Mouse (Mus musculus): ENCODE data around the gene Ccnt1. TPM values are rescaled to one million over a fixed set of nuclear protein-coding genes. Genes with fewer than 3 reads are reported as not detected.

The Ccnt1 gene
- total RNA-seq (2022), result 10 to 100 TPM; 14.3 to 19.4 (median 15.7) TPM

- no peak for DNase-seq (ENCODE audit: low spot score in 2 of 2)
These were observed at the start of gene Ccnt1, which contains the start of gene 4930415O20Rik for GRCm38 (mm10) chr15:98570873-98571538. TSS of gene Ccnt1 (minus strand) at chr15:98570923. TSS of gene 4930415O20Rik (plus strand) at chr15:98571004.

- peak; percentile 71 to 74 for DNase-seq (ENCODE audit: low spot score in 2 of 2)
These were observed 46.4 kb upstream of the Ccnt1 start for GRCm38 (mm10) chr15:98617176-98617537.

GRCm38 (mm10) chr15:98616362-98617175, 45.8 kb upstream of the Ccnt1 start:
- DNase-seq (ENCODE audit: low spot score in 2 of 2), result peak in 1 of 2 experiments; percentile 44

- DNase-seq (ENCODE audit: low spot score in 2 of 2), result no peak
These were observed 45.0 kb upstream of the Ccnt1 start for GRCm38 (mm10) chr15:98615751-98616150.

DNA sequence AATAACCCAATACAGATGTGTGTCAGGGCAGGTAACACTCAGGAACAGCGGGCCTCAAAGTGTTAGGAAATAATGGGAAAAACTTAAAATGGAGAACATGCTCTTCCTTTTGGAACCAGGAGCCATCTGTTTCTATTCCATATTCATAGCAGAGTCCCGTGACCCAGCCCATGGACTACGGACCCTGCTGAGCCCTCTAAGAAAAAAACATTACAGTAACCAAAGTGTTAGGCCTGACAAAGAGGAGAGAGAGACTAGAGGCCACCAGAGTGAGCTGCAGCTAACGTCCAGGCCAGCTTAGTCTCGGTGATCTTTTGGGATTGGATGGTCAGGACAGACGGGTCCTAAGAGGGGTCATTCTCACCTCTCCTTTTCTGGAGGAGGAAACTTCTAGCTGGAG, 44.2 kb upstream of the Ccnt1 start:
- DNase-seq (ENCODE audit: low spot score in 2 of 2), result no peak

DNA sequence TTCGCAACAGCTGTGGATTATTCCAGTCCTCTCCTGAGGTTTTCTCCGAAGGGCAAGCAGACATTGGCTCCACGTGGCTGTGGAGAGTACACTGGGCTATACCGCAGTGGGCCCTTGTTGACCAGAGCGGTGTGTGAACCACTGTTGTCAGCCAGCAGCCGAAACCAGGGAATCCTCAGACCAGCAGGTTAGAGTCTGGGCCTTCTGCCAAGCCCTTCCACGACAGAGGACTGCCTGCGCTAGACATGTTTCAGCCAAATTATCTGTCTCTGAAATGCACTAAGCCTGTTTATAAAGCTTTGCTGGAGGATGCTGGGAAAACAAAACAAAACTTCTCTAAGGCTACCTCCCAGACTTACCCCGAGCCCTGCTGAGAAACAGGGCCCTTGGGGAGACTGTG, 43.8 kb upstream of the Ccnt1 start:
- no peak for DNase-seq (ENCODE audit: low spot score in 2 of 2)

DNA sequence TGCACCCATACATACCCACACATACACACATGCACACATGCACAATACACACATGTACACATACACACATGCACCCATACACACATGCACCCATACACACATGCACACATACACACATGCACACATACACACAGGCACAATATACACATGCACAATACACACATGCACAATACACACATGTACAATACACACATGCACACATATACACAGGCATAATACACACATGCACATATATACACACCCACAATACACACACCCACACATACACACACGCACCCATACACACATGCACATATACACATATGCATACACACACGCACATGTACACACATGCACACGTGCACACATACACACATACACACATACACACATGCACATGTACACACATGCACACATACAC, 41.5 kb upstream of the Ccnt1 start:
- DNase-seq (ENCODE audit: low spot score in 2 of 2), result no peak

DNA sequence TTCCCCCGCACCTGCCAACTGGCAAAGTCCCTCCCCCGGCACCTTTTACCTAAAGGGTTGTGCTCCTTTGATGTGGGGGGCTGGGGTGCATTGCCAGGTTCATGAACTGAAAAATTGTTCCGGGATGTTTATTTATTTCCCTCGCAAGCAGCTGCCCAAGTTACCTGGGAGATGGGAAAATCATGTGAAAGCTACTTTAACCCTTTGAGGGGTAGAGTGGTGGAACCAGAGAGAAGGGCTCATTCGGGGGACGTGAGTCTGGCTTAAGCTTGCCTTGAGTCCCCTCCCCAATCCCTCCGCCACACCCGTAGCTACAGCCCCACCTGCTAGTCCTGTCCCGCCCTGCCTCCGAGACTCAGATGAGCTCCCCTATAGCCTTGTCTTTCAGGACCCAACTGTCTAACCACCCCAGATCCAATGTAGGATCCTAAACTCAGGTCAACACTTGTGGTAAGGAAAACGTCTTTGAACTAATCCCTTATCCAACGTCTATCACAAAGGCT, 39.5 kb upstream of the Ccnt1 start:
- no peak for DNase-seq (ENCODE audit: low spot score in 2 of 2)

GRCm38 (mm10) chr15:98609331-98610130, 38.8 kb upstream of the Ccnt1 start, which contains the start of gene Adcy6:
TSS of gene Adcy6 (minus strand) at chr15:98610076.
- peak; percentile 58 to 60 for DNase-seq (ENCODE audit: low spot score in 2 of 2)

GRCm38 (mm10) chr15:98608784-98609250, 38.1 kb upstream of the Ccnt1 start:
- DNase-seq (ENCODE audit: low spot score in 2 of 2), result no peak

- no peak for DNase-seq (ENCODE audit: low spot score in 2 of 2)
These were observed 37.5 kb upstream of the Ccnt1 start for GRCm38 (mm10) chr15:98608058-98608783.

GRCm38 (mm10) chr15:98607557-98607956, 36.8 kb upstream of the Ccnt1 start:
- DNase-seq (ENCODE audit: low spot score in 2 of 2), result no peak

DNA sequence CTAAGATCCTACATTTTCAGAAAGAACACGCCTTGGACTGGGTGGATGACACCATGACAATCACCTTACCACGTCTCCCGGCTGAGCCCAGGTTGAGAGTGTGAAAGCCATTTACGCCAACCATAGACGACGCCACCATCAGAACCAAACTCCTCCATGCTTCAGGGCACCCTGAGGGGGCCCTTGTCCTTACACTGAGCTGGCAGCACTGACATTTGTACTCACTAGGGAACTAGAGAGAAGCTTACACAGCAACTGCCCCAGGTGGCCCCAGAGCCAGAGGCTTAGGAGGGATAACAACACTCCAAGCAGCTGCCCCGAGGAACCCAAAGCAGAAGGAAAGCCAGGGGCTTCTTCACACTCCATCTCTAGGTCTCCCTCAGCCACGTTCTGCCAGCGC, 36.0 kb upstream of the Ccnt1 start:
- DNase-seq (ENCODE audit: low spot score in 2 of 2), result no peak

DNA sequence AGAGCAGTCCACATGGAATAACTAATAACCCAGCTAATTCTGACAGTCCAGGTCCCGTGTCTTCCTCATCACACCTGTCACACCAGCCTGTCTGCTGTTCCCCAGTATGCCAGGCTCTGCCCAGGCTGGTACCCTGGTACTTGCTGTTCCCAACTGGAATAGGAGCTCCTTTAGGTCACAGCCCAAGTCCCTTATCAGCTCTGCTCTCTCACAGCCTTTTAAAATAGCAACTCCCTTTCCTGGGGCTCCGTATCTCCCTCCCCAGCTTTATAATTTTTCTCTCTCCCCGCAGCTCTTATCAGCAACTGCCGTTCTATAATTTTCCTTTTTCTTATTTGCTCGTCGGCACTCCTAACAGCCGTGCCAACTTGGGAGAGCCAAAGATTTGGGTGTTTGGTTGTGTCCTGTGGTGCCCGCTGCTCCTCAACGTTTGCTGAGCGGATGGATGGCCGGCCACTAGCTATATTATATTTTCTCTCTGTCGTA, 35.4 kb upstream of the Ccnt1 start:
- DNase-seq (ENCODE audit: low spot score in 2 of 2), result no peak

GRCm38 (mm10) chr15:98604041-98604575, 33.4 kb upstream of the Ccnt1 start:
- DNase-seq (ENCODE audit: low spot score in 2 of 2), result no peak

DNA sequence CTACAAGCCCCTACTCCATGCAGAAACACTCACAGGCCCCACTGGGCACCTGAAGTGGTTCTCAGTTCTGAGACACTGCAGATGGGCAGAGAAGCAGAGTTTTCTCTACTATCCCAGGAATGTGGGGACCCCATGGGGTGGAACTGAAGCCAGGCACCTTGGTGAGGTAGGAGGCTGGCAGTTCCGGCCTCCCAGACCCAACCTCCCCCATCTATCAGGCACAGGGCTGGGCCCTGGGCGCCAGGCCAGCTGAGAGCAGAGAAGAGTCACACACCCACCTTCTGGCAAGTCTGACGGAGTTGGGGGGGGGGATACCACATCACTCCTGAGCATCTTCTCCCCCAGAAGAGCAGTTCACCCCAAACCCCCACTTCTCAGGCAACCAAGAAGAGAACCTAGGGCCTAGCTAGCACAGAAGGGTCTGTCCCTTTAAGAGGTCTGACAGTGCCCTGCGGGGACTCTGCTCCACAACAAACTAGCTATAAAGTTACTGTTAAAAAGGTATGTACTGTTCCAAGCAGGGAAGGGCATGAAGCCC, 32.3 kb upstream of the Ccnt1 start:
- no peak for DNase-seq (ENCODE audit: low spot score in 2 of 2)

GRCm38 (mm10) chr15:98602191-98602881, 31.6 kb upstream of the Ccnt1 start:
- DNase-seq (ENCODE audit: low spot score in 2 of 2), result peak in 1 of 2 experiments; percentile 55

DNA sequence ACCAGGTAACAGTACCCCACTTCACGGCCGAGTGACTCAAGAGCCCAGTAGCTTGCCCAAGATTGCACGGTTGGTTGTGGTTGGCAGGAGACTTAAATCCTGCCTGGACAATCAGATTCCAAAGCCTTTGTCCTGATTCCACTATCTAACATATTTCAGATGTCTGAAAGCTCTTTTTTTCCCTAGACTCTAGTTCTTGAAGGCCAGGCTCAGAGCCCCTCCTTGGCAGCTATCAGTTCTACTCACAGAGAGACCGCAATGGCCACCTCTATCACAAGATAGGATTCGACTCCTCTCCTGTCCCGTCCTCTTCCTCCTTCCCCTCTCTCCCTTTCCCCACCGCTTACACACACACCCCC, 31.1 kb upstream of the Ccnt1 start:
- DNase-seq (ENCODE audit: low spot score in 2 of 2), result no peak

DNA sequence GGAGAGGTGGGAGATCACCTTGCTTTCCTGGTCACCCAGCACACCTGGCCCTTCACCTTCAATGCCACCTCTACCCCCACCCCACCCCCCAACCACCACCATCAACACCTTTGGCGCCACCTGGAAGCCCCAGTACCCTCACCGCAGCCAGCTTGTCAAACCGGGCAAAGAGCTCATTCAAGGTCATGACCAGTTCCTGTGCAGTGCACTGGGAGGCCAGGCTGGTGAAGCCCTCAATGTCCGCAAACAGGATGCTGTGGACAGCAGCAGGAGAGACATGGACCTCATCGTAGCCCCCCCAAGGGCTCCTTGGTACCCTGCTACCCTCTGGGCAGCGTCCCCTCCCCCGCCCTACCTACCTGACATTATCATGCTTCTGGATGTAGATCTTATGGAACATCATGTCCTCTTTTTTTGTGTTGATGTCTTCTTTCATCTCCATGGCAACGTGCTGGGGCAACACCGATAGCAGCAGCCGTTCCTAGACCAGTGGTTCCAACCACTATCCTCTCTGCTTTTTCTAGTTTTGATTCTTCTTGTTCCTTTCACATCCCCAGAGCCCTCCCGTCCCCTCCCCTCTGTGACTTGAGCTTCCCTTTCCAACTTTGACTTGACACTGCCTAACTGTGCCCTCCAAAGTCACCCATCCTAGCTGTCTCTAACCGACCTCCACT, 29.4 kb upstream of the Ccnt1 start:
- DNase-seq (ENCODE audit: low spot score in 2 of 2), result no peak
